Mouse (Mus musculus) yolk sac, embryonic 10.5 days (tissue): ENCODE measurements at regions not wholly inside any gene's neighbourhood (a gene's known extent, or its start where the extent isn't known, plus 50 kb on each side); places are given as distances from the start of the nearest gene placed in this dataset.
"Not testable (repeated sequence)": the region's sequence is repeated elsewhere in the genome, so short reads cannot be mapped to it uniquely, and the experiment has no call there.

Source experiments
- DNase-seq: peaks from one replicate; pipeline ENCODE4 v3.0.0-alpha.2; 2017; ENCODE audit warnings: low spot score

DNA sequence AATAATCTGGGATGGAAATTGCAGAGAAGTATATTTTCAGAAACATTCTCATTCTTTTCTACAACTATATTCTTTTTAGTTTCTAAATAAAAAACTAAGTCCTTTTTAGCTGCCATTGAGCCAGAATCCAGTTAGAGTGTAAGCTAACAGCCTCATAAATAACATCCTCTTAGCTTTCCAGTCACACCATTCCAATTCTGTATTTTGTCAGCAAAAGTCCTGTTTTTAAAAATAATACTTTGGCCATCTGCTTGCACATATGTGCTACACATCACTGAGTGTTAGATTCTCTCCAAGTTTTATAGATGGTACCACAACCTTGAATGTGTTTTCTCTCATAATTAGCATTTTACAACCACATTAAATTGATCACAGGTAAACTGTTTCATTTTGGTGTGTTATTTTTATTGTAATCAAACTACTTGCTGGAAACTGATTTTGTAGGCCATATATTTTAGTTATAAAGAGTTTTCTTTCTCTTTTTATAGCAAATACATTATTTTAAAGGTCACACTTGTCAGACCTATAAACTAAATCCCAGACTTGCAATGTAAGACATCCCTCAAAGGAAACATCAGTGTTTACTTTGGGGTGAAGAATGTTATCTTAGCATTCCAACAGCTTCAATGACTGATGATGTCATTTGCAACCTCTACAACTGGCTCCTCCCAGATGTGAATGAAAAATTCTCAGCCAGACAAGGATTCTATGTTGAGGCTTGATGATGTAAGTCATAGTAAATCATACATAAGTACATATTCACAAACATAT, 1878.9 kb upstream of the Flrt2 start:
- DNase-seq, result no peak

DNA sequence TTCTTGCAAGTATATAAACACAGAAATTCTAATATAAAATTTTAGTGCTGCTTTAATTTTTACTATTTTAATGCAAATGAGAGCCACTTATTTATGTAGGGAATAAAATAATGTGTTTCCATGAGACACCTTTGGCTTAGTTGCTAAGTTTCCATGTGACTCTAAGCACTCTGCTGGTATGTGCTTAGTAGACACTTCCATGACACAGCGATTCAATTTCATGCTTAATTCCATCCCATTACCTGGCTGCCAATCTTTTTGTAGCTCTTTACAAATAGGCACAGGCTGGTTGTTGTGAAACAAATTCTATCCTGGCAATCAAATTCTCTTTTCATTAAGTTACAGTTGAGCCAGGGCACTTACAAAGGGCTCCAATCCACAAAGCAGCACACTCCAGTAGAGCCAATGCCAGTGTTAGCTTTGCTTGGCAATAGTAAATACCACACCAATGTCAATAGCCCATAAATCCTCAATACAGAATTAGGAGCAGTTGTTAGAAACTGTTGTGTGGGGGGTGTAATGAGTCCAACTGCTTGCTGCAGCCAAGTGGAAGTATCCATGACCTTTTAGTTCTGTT, 1841.0 kb upstream of the Flrt2 start:
- DNase-seq, result no peak

DNA sequence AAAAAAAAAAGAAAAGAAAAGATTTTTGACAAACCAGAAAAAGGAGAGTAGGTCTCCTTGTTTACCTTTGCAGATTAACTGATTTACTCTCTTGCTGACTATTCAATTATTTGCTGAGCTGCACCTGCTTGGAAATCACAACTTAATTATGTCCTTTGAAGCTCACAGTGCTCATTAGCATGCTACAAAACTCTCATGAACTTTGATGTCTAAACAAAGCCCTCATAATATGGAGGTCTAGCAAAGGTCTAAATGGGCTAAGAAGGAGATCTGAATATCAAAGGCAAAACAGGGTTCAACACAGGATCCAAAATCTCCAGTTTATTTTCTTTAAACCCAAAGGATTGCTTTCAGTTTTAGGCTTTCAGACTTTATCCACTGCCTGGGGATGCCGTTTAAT, 1840.4 kb upstream of the Flrt2 start:
- DNase-seq, result no peak

DNA sequence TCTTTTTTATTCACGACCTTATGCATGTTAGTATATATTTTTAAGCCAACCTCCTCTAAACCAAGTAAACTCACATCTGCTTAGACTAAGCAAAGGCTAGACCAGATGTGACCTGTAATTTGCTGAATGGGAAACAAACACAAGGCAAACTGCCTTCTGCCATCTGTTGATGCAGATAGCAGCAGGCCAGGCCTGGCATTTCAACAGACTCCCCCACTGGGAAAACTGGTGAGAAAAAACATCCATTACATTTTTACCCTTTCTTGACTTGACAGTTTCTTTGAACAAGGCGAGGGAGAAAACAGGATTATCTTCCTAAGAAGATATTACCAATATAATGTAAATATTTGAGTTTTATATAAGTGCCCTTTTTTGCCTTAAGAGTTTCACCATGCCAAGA, 1806.1 kb upstream of the Flrt2 start:
- DNase-seq, result no peak

DNA sequence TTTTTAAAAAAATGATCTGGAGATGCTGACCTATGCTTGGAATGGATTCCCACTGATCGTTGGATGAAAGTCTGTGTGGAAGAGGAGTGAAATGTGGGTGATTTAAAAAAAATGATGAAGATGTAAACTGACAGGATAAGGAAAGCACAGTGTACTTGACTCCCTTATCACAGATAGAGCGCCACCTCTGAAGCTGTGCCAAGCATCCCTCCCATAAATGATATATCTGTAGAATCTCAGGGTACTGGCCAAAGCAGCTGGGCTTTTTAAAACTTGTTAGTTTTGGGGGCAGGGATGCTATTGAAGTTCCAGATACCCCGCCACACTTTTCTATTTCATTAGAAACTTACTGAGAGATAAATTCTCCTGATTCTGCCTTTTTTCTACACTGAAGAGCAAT, 1801.9 kb upstream of the Flrt2 start:
- no peak for DNase-seq

DNA sequence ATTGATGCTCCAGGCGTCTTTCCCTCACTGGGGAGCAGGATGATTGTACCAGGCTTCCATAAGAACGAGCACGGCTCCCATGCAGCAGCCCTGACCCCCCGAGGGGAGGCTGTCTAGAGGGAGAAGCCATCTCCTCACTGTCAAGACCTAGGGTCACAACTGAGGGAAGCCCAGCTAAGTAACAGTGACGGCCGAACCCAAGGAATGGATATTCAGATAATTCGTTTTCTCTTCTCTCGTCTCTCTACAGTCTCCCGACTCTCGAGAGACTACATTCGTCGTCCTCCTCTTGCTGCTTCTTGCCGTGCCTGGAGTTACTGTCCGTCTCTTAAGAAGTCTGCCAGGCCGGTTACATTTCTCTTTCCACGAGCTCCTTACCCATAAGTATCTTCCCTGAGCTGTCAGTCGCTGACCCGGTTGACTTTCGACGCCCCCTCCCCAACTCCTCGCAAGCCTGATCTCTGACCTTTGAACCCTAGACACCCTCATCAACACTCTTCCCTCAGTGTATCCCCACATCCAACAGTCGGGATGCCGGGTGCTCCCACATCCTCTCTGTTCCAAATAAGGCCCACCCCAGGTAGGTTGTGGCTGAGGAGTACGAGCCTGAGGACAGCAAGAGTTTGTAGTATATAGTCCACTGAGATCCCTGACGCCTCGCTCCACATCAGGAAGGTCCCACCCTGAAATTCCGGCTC, 1763.3 kb upstream of the Flrt2 start:
- not testable (repeated sequence) for DNase-seq

DNA sequence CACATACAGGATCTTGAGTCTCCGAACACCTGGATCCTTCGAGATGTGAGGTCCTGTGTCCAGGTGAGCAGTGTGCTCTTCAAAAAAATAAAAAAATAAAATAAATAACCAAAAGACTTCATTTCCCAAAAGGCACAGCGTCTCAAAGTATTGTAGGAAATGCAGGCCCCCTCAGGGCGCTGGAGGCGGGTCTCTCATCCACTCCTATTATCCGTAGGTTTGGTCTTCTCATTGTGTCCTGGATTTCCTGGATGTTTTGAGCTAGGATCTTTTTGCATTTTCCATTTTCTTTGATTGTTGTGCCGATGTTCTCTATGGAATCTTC, 1762.8 kb upstream of the Flrt2 start:
- not testable (repeated sequence) for DNase-seq

DNA sequence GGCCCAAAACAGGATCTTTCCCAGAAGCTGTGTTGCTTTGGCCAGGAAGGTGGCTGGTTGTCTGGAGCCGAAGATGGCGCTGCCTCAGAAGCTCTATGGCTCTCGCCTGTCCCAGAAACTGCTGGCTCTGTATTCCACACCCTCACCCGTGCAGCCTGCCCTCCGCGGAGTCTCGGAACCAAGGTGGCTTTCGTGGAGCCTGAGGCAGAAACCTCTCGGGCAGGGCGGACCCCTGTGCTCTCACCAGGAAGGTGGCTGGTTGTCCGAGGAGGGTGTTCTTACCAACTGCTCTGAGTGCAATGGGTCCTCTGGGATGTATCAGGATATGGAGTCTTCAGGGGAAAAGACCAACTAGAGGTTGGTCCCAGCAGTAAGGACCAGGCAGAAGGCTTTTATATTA, 1761.8 kb upstream of the Flrt2 start:
- DNase-seq, result not testable (repeated sequence)

DNA sequence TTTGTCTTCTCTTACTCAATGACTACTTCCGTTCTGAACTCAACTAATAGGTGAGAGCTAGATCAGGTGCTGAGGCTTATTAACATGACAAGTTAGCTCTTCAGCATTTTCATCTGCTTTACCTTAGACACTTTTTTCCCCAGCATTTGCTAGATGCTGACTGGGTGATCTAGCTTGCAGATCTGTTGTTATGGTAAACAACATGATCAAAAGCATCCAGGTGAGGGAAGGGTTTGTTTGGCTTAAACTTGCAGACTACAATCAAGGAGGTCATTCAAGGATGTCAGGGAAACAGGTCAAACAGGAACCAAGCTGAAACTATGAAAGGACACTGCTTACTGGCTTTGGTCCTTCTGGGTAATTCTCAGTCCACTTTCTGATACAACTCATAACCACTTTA, 1731.2 kb upstream of the Flrt2 start:
- DNase-seq, result no peak

DNA sequence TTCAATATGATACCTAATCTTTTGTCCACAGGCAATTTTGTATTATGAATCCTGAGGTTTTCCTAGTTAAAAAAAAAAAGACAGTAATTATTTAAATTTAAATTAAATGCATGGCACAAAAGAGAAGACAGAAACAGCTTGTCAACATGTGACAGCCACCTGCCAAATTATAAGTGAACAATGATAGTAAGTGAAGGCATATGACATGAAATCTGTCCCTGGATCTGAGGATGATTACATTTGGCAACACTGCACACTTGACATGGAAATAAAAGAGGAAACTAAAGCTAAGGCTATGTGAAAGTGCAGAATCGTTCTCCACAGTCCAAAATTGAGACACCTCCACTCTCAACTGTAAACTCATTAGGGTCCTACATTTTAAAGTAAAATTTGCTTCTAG, 1710.7 kb upstream of the Flrt2 start:
- DNase-seq, result no peak

DNA sequence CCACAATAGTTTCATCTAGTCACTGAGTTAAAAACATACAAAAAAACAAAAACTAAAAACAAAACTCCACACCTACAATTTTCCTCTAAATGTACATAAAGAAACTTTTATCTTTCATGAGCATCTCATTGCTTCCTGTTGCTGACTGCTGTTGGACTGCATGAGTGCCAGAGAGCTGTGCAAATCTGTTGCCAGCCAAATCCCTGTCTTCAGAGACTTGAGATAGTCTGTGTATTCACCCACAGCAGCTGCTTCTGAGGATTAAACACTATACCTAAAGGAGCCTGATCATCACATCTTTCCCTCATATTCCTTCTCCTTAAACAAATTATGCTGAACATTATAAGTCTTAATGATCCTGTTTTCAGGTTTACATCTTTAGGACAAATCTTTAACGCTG, 1700.5 kb upstream of the Flrt2 start:
- DNase-seq, result no peak

DNA sequence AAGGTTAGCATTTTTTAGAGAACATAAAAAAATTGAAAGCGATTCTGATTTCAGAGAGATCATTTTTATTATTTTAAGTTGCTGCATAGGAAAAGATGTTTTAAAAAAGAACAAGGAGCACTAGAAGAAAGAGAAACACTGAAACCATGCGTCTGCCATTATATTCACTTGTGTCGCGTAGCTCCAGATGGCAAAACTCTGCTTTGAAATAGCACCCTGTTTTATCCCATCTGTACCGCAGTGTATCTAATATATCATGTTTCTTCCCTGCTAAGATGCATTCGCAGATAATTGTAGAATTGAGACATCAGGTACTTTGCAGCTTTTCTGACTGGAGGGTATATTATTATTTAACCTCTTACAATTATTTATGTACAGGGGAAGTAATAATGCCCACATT, 1698.2 kb upstream of the Flrt2 start:
- DNase-seq, result no peak

DNA sequence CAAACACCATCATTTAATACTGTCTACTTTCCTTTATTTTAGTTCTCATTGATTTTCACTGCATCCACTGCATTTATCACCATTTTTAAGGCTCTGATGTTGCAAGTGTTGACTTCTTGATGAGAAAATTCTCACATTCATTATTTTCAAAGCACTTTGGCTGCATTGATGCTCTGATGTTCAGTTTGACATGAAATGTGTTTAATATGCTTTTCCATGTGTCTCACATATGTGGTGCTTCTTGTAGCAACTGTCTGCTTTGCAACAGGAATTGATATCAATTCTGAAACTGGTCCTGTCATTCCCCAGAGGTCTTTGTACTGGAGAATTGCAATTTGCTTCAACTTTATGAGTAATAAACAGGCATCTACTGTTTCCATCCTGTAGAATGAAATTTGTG, 1676.1 kb upstream of the Flrt2 start:
- no peak for DNase-seq

DNA sequence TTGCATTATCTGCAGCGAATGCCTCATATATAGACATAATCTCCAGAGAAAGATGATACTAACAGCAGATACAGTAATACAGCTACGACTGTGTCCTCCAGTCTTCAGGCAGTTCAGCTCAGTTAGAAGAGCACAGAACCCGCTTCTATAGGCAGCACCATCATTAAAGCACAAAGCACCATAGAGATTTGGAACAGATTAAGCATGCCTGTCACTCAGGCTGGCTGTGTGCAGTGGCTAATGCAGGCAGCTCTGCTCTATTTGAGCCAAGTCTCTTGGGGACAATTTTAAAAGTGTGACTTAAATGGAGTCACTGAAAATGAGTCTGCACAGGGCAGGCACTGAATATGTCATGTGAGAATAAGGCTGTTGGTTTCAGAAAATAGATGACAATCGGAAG, 1660.7 kb upstream of the Flrt2 start:
- no peak for DNase-seq

DNA sequence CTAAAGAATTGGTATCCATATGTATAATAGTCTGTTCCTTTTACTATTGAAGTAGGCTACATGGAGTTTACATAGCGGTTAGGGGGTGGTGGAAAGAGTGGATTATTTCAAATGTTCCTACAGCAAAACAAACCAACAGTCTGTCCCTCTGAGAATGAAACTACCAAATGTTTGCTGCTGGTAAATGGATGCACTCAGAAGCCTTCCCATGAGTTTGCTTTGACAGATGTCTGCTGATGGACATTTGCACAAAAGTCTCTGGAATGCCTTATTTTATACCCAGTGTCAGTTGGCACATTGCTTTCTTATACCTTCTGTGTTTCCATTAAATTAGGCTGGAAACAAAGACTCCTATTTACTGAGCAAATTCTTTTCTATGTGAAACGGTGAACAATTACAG, 1644.1 kb upstream of the Flrt2 start:
- no peak for DNase-seq

DNA sequence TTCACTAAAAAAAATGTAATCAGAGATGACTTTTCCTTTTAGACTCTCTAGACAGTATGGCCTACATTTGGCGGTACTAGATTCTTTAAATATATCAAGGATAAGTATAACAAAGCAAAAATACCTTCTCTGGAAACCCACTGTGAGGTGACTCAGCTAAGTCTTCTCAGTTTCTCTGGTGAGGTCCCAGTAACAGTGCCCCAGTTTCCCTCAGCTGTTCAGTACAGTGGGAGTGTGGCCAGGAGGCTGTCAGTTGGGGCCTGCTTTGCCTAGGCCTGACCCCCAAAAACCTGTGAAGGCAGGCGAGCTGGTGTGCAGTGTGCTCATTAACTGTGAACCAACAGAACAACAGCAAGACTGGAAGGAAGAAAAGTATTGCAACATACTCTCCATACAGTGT, 1634.3 kb upstream of the Flrt2 start:
- DNase-seq, result no peak

DNA sequence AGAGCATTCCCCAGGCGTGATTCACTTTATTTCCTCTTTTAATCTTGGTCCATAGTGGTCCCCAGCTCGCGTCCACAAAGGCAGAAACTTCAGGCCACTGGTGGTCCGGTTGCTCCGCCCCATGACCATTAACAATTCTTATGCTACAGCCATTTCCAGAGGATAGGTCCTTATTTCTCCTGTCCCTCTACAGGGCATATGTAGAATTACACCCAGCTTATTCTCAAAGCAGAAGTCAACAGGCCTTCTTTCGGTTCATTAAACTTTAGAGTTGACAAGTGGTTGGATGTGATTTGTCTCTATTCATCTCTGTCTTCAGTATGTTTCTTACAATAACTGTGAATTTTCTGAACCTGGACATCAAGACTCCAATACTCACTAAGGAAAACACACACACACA, 1632.4 kb upstream of the Flrt2 start:
- no peak for DNase-seq

DNA sequence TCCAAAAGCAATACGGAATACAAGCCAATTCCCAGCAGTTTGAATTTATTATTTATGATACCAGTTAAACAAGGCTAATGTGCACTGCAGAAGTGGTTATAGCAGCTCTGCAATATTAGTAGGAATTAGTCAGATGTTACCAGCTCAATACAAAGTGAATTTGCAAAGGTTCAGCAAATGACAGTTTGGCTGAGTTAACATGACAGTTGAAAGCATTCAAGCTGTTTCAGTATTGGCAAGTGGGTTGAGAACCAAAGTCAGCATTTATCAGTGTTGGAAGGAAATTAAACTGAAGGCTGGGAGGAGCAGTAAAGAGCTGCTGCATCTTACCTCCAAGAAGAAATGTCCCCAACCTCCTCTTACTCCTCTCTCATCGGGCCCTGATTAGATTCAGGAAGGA, 1631.7 kb upstream of the Flrt2 start:
- no peak for DNase-seq

DNA sequence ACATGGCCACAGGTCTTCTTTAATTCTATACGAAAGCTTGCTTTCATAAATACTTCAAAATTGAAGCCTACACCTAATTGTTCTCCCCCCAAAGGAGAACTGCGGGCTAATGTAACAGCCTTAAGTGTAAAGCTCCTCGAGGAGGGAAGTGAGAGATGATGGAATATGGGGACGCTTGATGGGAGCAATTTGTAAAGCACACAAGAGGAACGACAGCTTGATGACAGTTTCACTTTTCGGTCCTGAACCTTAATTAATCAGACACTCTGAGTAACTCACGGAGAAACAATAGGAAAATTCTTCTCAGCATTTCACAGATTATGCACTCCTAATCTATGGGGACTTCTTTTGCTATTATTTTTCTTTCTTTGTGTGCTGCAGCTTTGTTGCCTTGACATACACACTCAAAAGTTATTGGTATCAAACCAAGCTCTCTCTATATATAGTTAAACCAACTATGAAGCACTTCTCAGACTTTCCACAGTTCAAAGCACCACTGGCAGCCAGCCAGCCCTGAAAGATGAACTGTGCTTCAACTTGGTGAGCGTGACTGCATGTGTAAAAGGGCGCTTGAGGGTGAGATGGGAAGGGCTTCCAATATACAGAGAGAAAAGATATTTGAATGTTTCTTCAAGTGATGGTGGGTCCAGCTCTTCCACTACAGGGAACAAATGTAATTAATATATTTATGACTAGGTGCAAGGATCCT, 1625.4 kb upstream of the Flrt2 start:
- no peak for DNase-seq

DNA sequence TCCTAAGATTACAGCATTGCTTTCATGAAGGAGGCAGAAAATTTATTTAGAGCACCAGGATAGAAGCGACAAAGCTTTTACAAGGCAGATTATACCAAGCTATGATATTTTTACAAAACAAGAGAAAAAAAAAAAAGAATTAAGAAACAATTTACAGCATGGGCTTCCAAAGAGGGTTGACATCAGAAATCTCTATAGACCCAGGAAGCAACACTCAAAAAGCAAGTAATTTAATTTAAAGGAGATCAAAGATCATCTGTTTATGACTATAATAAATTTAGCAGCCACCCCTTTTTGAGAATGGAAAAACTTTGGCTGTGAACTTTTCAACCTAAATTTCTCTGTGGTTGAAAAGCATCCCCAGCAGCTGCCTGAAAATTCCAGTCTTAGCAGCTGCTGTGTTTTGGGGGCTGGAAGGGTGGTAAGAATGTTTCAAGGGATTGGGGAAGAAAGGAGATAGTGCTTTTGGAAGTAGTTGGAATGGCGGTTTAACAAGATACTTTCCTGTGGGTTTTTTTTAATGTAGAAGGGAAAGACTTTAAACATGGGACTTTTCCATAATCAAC, 1621.0 kb upstream of the Flrt2 start:
- DNase-seq, result no peak

DNA sequence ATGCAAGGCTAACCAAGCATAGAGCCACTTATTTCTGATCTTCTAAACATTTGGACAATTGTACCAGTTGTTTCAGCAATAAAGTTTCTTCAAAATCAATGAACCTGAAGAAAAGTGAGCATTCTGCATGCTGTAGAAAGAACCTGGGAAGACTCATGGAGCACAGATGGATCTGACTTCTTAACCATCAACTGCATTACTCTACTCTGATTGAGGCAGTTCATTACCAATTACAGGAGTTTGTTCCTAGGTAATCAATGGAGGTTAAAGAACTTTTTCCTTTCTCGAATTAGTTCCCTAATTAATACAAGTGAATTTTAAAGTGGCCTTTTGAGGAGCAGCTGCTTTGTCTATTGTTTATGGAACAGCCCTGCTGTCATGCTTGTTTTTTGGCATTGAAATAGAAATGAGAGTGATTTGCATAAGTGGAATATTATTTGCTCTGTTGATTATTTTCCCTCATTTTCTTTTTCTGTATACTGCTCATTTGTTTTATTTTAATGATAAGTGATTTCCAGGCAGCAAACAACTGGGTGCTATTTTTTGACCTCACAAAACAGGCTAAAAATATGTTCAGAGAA, 1586.4 kb upstream of the Flrt2 start:
- DNase-seq, result no peak

DNA sequence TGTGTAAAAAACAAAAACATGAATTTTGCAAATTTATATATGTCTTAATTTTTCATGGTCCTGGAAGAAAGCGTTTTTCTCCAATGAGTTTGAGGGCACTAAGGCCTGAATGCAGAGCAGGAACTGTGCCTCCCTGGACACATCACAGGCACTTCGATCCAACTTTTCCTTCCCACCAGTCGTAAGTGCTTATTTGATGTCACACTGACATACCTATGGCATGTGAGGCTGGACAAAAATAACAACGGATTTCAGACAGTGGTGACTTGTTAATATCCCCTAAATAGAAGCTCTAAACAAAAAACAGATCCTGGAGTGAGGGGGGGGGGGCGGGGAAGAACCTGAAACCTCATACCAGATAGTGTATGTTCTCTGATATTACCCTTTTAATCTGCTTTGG, 1541.9 kb upstream of the Flrt2 start:
- DNase-seq, result no peak
